Mouse (Mus musculus): Measurements from ENCODE around the gene Vsig8.

- no peak for TF ChIP-seq GATA1 (IDR thresholded peaks at IDR 0.05; ENCODE audit: borderline replicate concordance, low read length)
- TF ChIP-seq FLI1 (IDR thresholded peaks at IDR 0.05; ENCODE audit: low read length), result no peak
Measured at GRCm38 (mm10) chr1:172593321-172593720, 37.6 kb downstream of the Vsig8 start.
